Mouse (Mus musculus) spleen, postnatal 10 days (tissue): ENCODE data around the gene Smad3.

ENCODE experiments used
- DNase-seq, 2 experiments: peaks; one replicate each; pipeline ENCODE4 v3.0.0; 2021 to 2022; ENCODE audit warnings: low spot score in 2 of 2

The Smad3 gene

DNA sequence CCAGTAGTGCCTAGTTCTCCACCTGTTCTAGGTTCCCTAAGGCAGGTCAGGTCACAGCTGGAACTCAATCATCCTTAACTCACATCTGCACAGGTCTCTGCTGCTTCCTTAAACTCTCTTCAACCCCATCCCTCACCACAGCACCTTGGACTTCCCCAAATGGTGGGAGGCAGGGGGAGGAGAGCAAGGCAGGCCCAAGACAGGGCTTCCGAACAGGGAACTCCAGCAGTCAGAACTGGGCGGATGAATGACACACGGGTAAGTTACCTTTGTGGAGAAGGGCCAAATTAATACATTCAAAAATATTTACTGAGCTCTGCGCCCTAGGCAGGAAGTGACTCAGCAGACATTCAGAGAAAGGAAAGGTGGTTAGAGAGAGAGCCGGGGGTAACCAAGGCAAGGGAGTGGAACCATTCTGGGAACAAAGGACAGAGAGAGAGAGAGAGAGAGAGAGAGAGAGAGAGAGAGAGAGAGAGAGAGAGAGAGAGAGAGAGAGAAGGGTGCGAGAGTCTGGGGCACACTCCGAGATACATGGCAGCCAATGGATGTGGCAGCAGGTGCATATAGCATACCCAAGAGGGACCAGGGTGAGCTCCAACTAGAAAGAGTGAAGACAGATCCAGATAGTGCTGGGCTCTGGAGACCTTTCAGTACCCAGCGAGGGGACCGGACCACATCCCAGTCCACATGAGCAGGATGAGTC lies 36.1 kb downstream of the Smad3 start:
- no peak for DNase-seq

DNA sequence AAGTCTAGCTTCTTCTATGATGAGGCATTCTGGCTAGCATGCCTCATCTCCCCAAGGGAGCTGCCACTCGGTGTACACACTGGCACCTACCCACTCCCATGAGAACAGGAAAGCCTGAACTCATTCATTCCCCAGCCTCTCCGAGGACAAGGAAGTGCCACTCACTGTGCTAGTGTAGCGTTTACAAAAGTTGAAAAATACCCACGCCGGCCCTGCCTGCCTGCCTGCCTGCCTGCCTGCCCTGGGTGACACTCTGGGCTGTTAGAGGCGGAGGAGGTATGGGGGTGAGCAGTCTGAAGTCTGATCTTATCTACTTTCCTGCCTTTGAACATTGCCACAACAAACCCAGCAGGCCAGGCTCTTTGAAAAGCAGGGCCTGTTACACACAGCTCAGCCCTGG lies 37.1 kb downstream of the Smad3 start:
- no peak for DNase-seq

DNA sequence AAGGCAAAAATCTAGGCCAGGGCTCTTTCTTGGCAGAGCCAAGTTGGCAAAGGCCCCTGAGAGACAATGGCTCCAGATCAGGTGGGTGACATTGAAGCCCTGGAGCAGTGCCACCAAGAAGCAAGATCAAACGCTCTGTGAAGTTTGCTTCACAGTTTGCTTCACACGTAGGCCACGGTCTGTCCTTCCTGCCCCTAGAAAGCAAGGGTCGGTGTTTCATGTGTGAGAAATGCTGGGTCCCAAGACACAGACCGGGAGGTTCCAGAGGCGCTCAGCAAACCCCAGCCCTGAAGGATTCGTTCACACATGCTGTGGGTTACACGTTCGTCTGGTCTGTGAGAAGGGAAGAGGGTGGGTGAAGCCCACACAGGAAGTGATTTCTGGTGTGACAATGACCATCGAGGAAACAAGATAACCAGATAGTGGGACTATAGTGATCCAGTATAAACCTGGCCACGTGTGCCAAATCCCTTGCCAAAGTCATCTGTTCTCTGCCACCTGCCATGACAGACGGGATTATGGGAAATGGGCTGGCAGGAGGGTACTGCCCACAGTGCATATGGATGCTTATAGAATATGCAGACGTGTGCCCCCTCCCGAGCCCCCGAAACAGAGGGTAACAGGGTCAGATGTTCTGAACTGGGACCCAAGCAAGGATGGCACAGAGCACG lies 37.9 kb downstream of the Smad3 start:
- no peak for DNase-seq

DNA sequence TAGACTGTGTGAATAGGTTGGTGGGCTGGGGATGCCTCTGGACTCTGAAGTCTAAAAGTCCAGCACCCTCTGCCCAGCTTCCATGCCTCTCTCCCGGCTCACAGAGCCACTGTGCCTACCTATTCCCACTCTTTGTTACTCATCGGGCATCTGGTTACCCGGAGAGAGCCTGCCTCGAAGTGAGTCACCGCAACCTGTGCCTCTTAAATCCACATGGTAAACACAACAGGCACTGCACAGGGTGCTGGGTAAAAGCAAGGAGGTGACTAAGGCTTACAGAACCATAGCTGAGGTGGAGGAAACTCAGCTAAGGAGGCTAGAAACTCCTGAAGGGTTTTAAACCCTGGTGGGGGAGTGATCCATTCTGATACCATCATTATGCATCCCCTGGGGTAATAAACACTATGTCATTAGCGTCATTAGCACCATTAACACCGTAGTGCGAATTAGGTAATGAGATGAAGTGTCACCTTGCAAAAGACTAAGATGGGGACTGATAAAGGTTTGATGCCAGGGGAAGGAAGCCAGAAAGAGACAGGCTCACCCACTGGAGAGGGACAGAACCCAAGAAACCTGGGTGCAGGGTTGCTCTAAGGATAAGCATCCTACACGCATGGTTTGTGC lies 38.9 kb downstream of the Smad3 start:
- DNase-seq = no peak

DNA sequence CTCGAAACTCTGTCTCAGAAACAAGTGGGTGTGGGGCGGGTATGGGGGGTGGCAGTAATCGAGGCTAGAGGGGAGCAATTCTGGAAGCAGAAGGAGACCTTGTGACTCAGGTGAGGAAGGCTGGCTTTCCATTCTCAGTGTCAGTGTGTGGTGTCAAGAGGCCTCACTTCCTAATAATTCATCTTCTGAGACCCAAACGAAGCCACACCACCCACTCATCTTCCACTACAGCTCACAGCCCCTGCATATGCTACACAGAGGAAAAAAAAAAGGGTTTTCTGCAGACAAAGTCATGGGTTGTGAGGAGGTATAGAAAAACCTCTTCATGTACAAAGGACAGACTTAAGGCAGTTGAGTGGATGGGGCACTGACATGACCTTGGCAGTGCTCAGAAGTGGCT lies 39.6 kb downstream of the Smad3 start:
- DNase-seq = no peak

DNA sequence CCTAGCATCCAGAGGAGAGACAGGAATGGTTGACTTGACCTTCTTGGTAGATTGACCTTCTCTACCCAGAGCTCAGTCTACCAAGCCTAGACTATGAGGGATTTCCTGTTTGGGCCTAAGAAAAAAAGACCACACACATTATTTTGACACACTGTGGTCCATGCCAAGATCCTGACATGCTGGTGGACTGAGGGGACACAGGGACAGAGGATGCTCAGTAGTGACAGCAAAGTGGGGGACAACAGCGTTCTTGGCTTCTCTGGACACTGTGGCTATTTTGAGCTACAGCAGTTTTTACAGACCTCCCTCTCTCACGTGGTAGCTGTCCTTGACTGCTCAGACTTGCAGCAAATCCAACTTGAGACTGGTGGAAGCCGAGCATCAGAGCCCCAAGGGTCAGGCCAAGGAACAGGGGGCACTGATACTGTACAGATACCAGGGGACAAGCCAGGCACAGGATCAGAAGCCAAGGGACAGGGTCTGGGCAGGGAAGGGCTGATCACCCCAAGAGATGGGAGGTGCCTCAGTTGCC lies 40.3 kb downstream of the Smad3 start:
- DNase-seq = no peak

DNA sequence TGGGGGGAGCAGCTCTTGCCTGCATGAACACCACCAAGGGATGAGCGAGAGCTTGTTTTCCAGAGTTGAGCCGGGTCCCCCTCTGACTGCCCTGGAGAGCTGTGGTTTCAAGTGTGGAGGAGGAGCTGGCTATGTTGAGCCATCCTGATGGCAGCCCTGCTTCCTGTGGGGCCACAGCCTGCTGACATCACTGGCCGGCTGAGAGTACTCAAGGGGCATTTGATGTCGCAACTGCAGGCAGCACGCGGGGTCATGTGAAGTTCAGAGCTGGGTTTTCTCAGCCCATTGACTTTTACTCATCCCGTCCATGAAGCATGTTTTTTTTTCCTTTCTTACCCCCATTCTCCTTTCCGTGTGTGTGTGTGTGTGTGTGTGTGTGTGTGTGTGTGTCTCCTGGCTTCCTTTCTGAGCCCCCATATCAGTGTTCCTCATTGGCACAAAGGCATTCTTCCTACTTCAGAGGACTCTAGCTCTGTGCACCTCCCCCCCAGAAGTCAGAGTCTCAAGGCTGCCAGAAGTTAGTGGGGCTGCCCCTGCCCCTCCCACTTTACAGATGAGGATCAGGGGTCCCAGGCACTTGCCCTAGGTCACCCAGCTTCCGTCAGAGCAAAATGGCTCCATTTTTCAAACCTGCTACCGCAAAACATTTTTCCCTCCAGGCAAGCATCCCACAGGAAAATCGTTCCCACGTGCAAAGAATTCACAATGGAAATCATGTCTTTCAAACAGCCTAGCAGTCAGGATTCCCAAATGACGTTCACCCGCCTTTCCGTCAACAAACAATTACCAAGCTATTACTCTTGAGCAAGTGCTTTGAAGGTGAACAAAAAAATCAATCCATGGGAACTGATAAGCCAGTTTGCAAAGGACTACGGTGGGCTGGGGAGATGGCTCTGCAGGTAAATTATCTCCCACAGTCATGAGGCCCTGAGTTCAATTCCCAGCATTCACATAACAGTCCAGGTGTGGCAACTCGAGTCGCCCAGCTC lies 41.4 kb downstream of the Smad3 start:
- DNase-seq = peak in 1 of 2 experiments; percentile 56

DNA sequence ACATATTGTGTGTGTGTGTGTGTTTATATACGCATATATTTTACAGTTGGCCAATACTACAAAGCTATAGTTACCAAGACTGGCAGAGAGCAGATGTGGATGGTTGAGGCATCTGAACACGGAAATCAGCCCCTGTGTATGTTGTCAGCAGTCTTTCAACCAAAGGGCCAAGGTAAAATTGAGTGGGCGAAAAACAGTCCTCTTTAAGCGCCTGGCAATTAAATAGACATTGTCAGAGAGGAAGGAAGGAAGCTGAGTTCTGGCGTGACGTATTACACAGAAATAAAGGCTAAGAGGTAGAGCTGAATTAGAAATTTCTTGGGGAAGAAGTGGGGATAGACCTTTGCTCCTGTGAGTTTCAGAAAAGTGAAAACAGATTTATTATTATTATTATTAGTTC lies 43.2 kb downstream of the Smad3 start:
- DNase-seq = no peak

DNA sequence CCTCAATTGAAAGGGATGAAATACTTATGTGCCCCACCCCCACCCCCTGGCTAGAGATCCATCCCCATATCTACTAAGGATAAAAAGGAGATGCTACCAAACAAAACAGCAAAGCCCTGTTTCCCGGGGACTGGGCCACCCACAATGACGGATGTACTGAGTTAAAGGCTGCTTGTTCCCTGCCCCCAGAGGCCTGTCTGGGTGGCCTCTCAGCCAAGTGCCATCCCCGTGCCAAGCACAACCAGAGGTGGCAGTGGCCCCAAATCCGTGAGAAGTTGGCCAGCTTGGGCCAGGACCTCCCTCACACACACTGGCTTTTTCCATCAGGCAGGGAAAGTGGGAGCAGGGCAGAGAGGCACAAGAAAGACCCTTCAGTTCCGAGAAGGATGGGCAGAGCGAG lies 45.0 kb downstream of the Smad3 start:
- no peak for DNase-seq

DNA sequence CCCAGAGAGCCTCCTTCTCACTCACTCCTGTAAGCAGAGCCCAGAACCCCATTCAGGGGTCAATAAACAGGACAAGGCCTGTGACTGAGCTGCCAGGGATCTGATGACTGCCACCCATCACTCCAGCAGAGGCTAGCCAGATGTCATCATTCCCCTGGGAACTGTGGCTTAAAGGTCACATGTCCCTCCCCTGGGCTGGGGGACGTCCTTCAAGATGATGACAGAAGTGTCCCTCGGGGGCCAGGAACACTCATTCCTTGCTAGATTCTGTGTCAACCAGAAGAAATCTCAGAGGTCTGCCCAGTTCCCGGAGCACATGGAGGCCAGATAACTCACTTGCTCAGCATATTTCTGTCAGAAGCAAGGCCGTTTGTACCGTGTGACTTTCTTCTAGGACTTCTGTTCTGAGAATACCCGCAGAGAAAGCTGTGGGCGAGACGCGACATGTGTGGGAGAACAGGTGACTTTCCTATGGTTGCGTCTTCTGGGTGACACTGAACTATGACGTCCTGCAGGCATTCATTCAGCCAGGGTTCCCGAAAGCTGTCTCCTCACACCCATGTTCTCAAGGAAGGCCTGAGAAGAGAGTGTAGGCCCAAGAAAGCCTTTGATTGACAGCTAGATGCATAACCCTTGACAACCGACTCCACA lies 46.1 kb downstream of the Smad3 start:
- DNase-seq = no peak

DNA sequence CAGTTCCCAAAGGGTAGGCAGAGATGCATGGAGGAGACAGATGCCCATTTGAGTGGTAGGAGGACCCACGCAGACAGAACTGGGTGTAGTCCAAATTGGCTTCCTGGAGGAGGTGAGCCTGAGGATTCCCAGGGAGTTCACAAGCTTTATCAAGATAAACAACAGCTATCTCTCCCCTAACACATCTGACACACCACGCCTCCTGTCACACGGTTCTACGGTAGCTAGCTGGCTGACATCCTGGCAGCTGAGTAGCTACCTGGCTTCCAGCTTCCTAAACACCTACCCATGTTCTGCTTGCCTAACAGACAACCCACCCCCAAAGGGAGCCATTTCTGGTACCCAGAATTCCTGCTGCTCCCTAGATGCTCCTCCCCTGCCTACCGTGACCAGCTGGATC lies 47.9 kb downstream of the Smad3 start:
- no peak for DNase-seq

DNA sequence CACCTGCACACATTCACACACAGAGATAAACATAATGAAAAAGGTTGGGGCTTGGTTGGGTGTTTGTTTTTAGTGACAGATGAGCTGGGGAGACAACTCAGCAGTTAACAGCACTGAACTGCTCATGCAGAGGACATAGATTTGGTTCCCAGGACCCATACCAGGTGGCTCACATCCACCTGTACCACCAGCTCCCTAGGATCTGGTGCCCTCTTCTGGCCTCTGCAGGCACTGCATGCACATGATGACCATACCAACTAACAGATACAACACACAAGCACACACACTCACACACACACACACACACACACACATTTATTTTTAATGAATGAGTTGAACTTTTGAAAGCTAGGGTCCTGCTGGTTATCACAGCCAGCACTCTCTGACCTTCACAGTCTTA lies 48.5 kb downstream of the Smad3 start:
- no peak for DNase-seq

DNA sequence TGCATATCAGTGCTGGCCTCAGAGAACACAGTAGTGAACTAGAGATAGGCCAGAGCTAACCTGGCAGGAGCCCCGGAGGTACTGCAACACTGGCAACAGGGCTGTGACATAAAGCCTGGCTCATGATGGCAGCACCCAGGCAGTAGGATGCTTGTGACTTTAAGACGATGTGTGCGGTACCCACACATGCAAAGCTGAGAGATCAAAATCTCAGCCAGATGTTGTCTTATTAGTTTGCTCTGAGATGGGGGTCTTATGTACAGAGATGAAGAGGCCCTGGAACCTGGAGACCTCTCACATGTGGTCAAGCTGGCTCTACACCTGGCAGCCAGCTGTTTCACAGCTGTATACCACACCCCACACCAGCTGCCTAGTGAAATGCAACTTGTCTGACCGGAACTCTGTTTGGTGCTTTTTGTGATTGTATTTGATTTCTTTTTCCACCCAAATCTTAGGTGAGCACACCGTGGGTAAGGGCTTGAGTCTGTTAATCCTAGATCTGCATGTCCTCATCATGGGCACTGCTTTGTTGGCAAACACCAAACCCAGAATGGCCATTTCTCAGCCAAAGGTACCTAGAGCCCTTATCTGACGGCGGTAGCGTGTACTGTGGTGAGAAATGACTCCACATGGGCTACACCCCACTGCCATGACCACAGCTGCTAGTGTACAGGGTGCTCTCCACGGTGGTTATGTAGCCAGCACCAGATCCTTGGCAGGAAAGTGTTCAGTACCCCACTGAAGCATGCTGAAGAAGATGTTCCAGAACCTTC lies 49.8 kb downstream of the Smad3 start:
- DNase-seq = no peak

DNA sequence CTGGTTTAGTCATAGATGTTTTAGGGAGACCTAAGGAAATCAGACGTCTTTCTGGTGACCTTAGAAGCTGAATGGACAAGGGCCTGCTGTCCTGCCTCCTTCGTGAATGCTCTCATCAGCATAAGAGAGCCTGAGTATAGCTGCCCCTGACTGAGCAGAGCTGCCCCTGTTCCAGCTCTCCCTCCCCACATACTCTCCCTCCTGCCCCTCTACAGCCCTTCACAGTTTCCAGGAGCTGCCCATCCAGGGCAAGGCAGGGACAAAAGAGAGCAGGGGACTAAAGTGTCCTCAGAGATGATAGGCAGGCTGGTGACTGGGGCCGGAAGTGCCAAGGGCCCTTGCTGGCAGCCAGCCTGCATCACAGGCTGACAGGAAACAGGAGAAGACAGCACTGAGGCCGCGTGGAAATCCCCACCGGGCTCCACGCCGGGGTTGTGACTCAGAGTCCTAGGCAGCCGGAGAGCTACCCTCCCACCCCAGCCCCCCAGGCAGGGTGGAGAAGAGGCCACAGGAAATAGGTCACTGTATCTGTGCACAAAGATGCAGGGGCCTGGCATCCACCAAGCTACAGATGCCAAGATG lies 51.6 kb downstream of the Smad3 start:
- peak in 1 of 2 experiments; percentile 72 for DNase-seq

DNA sequence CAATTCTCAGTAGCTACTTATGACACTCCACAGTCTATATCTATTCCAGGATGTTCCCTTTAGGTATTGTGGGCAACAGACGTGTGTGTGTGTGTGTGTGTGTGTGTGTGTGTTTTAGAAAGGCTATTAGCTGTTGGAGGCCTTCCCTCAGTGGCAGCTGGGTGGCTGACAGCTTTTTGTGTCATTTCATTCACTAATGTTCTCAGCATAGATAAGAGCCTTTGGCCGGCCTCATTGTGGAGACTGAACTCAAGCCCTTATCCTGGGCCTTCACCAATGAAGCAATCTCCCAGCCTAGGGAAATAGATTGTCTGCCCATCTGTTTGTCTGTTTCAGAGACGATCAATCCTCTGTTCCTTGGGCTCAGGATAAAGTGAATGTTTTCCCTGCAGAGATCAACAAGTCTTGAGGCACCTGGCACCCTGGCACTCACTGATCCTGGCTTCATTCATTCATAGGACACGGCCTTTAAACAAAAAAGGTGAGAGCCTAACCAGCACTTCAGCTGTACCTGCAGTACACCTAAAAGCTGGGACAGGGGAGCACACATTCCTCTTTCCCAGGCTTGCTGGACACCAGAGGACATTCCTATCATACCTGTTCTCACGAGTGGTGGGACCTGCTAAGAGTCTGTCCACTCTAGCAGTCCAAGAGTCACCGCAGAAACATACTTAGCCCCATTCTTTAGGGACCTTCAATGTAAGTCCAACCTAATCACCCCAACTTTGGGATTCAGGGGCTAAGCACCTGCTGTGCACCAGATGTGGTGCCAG lies 52.6 kb downstream of the Smad3 start:
- no peak for DNase-seq

DNA sequence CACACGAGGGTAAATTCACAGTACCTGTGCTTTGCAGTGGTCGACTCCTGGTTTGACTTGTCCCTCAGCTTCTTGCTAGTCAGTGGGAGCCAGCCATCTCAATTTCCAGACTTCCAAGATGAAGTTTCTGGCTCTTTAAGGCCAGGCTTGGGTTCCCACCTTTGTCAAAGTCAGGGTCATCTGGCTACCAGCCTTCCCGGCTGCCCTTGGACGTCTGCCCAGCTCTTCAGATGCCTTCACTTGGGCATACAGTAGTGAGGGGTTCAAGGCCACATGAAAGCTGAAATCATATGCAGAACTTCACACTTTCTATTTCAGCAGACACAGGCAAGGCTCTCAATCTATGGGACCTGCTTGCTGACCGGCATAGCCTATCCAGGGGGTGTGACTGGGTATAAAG lies 53.7 kb downstream of the Smad3 start:
- no peak for DNase-seq

DNA sequence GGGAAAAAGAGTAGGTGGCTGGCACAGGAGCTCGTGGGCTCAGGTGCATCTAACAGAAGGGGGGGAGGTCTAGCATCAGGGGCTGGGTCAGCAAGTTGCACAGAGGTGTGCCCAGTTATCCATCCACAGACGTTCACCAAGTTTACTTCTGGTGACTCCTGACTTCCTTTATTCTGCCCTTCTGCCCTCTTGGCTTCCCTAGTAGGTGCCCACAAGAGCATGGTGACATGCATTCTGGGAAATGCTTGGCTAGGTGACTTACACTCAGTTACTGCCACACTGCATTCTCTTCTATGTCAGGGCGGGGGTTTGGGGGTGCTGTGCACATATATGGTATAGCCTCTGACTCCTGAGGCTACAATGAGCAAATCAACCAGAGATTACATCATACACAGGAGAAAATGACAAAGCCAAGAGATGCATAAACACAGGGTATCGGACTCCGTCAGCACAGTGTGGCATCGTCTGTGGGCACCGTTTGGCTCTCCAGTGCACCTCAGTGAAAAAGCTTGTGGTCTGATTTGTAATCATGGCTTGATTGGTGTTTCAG lies 54.5 kb downstream of the Smad3 start:
- no peak for DNase-seq

DNA sequence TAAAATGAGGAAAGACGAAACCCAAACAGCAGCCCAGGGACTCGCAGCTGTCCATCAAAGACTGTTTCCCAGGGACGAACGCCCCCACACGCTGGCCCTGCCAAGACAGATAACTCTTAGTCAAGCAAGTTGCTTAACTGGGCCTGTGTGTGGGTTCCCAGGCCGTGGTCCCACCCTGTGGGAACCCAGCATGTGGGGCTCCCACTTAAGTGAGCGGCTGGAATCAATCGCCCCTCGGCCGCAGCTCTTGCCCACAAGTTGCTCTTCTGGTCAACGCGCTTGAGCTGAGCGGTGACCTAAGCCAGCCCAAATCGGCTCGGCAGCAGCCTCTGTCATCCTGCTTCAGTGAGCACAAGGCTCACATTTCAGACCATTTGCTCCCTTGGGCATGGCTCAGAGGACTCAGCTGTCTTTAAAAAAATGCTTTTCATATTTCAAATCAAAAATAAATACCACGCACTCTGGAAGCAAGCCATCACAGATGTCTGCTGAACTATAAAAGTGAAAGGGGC lies 55.2 kb downstream of the Smad3 start:
- DNase-seq = no peak

DNA sequence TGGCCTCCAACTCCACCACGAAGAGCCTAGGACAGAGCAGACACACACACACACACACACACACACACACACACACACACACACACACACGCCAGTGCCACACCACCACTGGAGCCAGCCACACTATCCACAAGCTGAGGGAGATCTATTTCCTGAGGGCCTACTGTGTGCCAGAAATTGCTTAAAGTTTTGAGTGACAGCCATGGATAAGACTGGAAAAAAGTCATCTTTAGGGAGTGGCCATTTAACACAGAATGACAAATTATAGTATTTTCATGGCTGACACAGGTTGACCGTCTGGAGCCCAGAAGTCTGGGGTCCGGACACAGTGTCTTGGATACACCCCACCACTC lies 55.9 kb downstream of the Smad3 start:
- DNase-seq = no peak
